Mouse (Mus musculus) olfactory bulb, adult 2 months (tissue): ENCODE data around the gene Col4a2.

Source experiments
- CTCF ChIP-seq: fragments of 200-500 bp; IDR thresholded peaks from 2 replicates; pipeline ENCODE4 v1.5.1; 2012; ENCODE audit warnings: low read depth, mild to moderate bottlenecking, low read length, moderate library complexity; ENCODE audit not compliant: insufficient read depth
- POLR2A ChIP-seq: fragments of 200-500 bp; IDR thresholded peaks from 2 replicates; pipeline ENCODE4 v1.6.1; 2012; ENCODE audit warnings: mild to moderate bottlenecking, low read depth, low read length, moderate library complexity; ENCODE audit not compliant: insufficient read depth

- no peak for TF ChIP-seq CTCF
- no peak for TF ChIP-seq POLR2A
Observed at GRCm38 (mm10) chr8:11437862-11438261, 125.3 kb downstream of the Col4a2 start.
